Mouse (Mus musculus) liver, embryonic 12.5 days (tissue): ENCODE results near the gene Hspa14. TPM values are rescaled to one million over a fixed set of nuclear protein-coding genes. Genes with fewer than 3 reads are reported as not detected.

Experiments
- ATAC-seq: fragments of 200-750 bp; cut with Nextera tagmentation; 2 replicates; pipeline ENCODE4 v1.8.0; 2017; ENCODE audit warnings: moderate number of reproducible peaks, mild to moderate bottlenecking, moderate library complexity
- H3K27ac ChIP-seq: fragments of 300-500 bp; sonication (generic); 2 replicates; pipeline ENCODE4 v1.5.1; 2016; ENCODE audit warnings: mild to moderate bottlenecking
- H3K27me3 ChIP-seq: fragments of 300-500 bp; sonication (generic); replicated peaks from 2 replicates; pipeline ENCODE4 v1.6.1; 2016; ENCODE audit warnings: mild to moderate bottlenecking, moderate library complexity
- H3K36me3 ChIP-seq: fragments of 300-500 bp; sonication (generic); 2 replicates; pipeline ENCODE4 v1.6.1; 2016; ENCODE audit warnings: mild to moderate bottlenecking, moderate library complexity
- H3K4me1 ChIP-seq: fragments of 300-500 bp; sonication (generic); 2 replicates; pipeline ENCODE4 v1.6.1; 2016
- H3K4me2 ChIP-seq: fragments of 300-500 bp; sonication (generic); 2 replicates; pipeline ENCODE4 v1.6.1; 2016; ENCODE audit warnings: mild to moderate bottlenecking, moderate library complexity
- H3K4me3 ChIP-seq: fragments of 300-500 bp; sonication (generic); 2 replicates; pipeline ENCODE4 v1.5.1; 2016; ENCODE audit warnings: mild to moderate bottlenecking, moderate library complexity
- H3K9ac ChIP-seq: fragments of 300-500 bp; sonication (generic); 2 replicates; pipeline ENCODE4 v1.6.1; 2016; ENCODE audit warnings: mild to moderate bottlenecking, moderate library complexity
- H3K9me3 ChIP-seq: fragments of 300-500 bp; sonication (generic); replicated peaks from 2 replicates; pipeline ENCODE4 v1.6.1; 2016; ENCODE audit warnings: mild to moderate bottlenecking, moderate library complexity
- WGBS: fragments of 180-500 bp; shearing (Covaris S2); methylation state at CpG from one replicate; pipeline ENCODE4 v1.1.7; 2016; ENCODE audit not compliant: insufficient replicate concordance; 5-methylcytosine and 5-hydroxymethylcytosine counted together
- polyA plus RNA-seq: library from polyadenylated mRNA; unstranded; fragments of >200 nt; fragmentation: Nextera tagmentation; extraction: Ambion mirVana; gene quantifications from 2 replicates; pipeline ENCODE4 v1.2.1, GENCODE M21; 2016

Gene Hspa14
- polyA plus RNA-seq, 1 experiment from 2014 or later = 109 TPM

DNA sequence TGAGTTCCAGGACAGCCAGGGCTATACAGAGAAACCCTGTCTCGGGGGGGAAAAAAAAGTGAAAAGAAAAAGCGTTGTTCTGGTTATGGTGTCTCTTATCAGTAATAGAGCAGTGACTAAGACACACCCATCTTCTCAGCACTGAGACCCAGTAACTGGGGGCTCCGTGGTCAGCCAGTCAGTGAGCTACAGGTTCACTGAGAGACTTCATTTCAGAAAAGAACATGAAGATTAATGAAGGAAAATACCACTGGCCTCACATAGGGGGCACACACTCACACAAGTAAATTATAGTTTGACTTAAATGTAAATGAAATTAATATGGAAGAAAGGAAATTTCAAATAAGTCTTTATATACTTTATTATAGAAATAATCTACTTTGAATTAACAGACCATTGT is 32.4 kb downstream of the Hspa14 start:
- no peaks in the 10 kb centered on the region for H3K9me3 ChIP-seq
- no peaks in the 10 kb centered on the region for H3K27me3 ChIP-seq
- no peak overlapping the region for H3K27ac ChIP-seq
- H3K9ac ChIP-seq = no peak overlapping the region
- 23% methylated on average over 3 of the region's 3 CpGs for WGBS
- no peak overlapping the region for H3K4me3 ChIP-seq
- peaks cover 17% of the 10 kb centered on the region for H3K4me1 ChIP-seq
- H3K36me3 ChIP-seq = 0 out of 2 replicates have a peak, but pooled peaks cover 3% of the 10 kb centered on the region
- peak; percentile 83 for ATAC-seq
- H3K4me2 ChIP-seq = peak overlapping the region; percentile 28; the same call in 1 of the 2 replicates

DNA sequence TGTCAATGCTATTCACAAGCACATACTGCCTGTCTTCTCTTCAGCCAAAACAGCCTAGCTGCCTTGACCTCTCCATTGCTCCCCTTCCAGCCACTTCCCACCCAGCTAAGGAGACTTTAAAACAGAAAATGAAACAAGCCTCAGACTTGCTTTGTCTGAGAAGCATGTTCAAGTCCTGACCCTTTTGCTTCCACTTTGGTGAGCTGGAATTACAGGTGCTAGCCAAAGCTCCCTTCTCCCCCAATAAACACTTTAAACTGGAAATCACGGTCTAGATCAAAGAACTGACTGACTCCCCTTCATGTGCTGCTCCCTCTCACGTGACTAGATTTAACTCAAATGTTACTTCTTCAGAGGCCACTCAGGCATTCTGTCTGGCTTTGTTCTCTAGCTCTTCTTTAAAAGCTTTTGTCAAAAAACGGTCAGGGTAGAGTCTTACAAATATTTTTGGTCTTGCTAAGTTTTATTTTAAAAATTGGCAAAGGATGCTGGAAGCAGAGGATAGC is 36.8 kb downstream of the Hspa14 start:
- H3K4me2 ChIP-seq = peak overlapping the region; percentile 91
- WGBS = 65% methylated on average over 3 of the region's 3 CpGs
- no peak for ATAC-seq
- H3K9me3 ChIP-seq = no peaks in the 10 kb centered on the region
- H3K4me1 ChIP-seq = peaks cover 30% of the 10 kb centered on the region
- peak overlapping the region; percentile 96 for H3K27ac ChIP-seq
- H3K27me3 ChIP-seq = no peaks in the 10 kb centered on the region
- H3K9ac ChIP-seq = peak overlapping the region; percentile 98
- peak overlapping the region; percentile 99 for H3K4me3 ChIP-seq
- H3K36me3 ChIP-seq = peaks cover 11% of the 10 kb centered on the region

DNA sequence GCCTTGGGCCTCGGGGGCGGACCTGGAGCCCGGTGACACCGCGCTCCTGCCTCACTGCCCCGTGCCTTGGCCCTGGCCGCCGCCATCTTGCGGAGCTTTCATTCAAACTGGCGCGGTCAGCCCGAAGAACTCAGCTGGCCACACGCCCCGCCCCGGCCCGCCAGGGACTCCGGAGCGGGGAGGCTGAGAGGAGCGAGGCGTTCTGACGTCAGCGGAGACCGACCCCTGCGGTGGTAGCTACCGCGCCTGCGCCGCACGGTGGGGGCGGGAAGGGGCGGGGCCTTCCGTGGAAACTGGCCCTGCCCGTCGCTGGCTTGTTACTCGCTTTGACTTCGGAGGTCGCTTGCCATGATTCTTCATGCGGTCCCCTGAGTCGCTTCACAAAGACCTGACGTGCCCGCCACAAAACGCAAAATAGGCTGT is 37.7 kb downstream of the Hspa14 start, which contains the start of gene Suv39h2:
Suv39h2 (minus strand) TSS at position 171 of the 423 bp plus-strand sequence.
- under 1% methylated on average over 42 of the region's 42 CpGs for WGBS
- H3K4me2 ChIP-seq = peak within 1 kb of the TSS; percentile 91
- peak within 1 kb of the TSS; percentile 99 for H3K4me3 ChIP-seq
- peak within 1 kb of the TSS; percentile 98 for H3K9ac ChIP-seq
- H3K27ac ChIP-seq = peak within 1 kb of the TSS; percentile 96
- peaks cover 19% of the 10 kb centered on the region for H3K36me3 ChIP-seq
- H3K27me3 ChIP-seq = no peaks in the 10 kb centered on the region
- H3K4me1 ChIP-seq = peaks cover 25% of the 10 kb centered on the region
- no peaks in the 10 kb centered on the region for H3K9me3 ChIP-seq
- ATAC-seq = peak; percentile 97

DNA sequence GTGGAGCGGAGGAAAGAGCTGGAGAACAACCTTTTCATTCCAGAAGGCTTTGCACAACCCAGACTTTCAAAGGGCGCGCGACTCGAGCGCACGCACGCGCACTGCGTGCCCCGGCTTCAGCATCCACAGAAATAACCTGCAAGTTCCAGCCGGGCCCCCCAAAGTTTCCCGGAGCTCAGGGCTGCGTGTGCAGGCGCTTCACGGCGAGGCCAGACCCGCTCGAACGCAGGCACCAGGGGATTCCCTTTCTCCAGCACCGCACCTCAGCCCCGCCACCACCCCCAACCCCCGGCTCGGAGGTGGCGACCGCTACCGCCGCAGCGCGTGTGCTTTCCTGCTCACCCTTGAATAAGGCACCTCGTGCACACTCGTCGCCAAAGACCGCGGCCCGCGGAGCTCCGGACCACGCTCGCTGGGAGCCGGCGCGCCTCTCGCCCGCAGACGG is 38.2 kb downstream of the Hspa14 start:
- ATAC-seq = peak; percentile 63
- Histone ChIP-seq H3K27ac (peak overlapping the region; percentile 96), H3K4me3 (peak overlapping the region; percentile 99), H3K4me1 (peaks cover 21% of the 10 kb centered on the region), H3K9ac (peak overlapping the region; percentile 98), H3K27me3 (no peaks in the 10 kb centered on the region), H3K36me3 (peaks cover 23% of the 10 kb centered on the region), H3K4me2 (peak overlapping the region; percentile 91), H3K9me3 (no peaks in the 10 kb centered on the region)
- under 1% methylated on average over 46 of the region's 46 CpGs for WGBS

DNA sequence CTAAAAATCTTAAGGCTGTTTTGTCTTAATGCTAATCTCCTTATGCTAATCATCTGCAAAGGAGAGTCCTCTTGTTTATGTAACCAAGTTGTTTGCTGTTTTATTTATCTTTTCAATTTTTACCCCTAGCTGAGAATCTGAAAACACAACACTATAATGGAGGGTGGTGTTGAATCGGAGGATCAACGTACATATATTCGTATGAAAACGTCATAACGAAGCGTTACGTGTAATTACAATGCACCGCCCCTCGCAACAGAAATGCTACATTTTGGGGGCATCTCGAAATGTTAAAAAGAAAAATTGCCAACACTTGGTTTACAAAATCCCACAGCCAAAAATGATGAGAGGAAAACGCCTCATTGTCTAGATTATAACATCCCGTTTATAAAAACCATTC is 38.7 kb downstream of the Hspa14 start:
- peaks cover 28% of the 10 kb centered on the region for H3K36me3 ChIP-seq
- peak overlapping the region; percentile 99 for H3K4me3 ChIP-seq
- 1% methylated on average over 12 of the region's 12 CpGs for WGBS
- H3K4me1 ChIP-seq = peaks cover 21% of the 10 kb centered on the region
- peak overlapping the region; percentile 96 for H3K27ac ChIP-seq
- H3K4me2 ChIP-seq = peak overlapping the region; percentile 91
- H3K9me3 ChIP-seq = no peaks in the 10 kb centered on the region
- 0 out of 2 replicates have a peak, but pooled peaks have one; percentile 21 for ATAC-seq
- no peaks in the 10 kb centered on the region for H3K27me3 ChIP-seq
- H3K9ac ChIP-seq = peak overlapping the region; percentile 98

DNA sequence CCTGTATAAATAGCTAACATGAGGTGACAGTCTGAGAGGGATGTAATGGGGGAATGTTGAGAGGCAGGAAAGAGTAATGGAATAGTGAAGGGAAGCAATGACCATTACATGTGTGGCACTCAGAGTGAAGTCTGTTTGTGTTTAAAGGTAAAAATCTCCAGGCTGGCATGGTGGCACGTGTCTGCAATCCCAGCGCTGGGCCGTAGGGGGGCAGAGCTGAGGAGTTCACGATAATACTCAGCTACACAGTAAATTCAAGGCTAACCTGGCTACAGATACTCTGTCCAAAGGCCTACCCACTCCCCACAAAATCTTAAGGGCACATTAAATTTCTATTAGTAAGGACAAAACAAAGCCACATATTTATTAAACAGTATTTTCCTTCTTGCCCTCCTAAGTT is 56.0 kb downstream of the Hspa14 start:
- no peak for ATAC-seq
- H3K27ac ChIP-seq = no peak overlapping the region
- peaks cover 82% of the 10 kb centered on the region for H3K36me3 ChIP-seq
- H3K4me2 ChIP-seq = no peak overlapping the region
- H3K9ac ChIP-seq = no peak overlapping the region
- no peak overlapping the region for H3K4me3 ChIP-seq
- H3K27me3 ChIP-seq = no peaks in the 10 kb centered on the region
- 70% methylated on average over 4 of the region's 4 CpGs for whole genome bisulfite sequencing
- no peaks in the 10 kb centered on the region for H3K4me1 ChIP-seq
- H3K9me3 ChIP-seq = no peaks in the 10 kb centered on the region

DNA sequence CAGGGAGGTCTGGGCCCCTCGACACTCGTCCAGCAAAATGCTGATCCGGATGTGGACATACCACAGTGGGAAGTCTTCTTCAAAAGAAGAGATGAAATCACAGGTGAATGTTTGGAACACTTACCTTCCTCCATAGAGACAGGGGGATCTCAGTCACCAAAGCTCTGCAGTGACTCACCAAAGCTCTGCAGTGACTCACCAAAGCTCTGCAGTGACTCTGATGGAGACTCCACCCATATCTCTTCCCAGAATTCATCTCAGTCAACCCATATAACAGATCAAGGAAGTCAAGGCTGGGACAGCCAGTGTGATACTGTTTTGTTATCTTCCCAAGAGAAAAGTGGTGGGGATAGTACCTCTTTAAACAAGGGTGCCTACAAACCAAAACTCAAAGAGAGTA is 59.5 kb downstream of the Hspa14 start:
- H3K9ac ChIP-seq = no peak overlapping the region
- no peak for ATAC-seq
- H3K36me3 ChIP-seq = peaks cover 82% of the 10 kb centered on the region
- H3K27me3 ChIP-seq = no peaks in the 10 kb centered on the region
- no peak overlapping the region for H3K4me2 ChIP-seq
- no peaks in the 10 kb centered on the region for H3K4me1 ChIP-seq
- H3K27ac ChIP-seq = no peak overlapping the region
- no peaks in the 10 kb centered on the region for H3K9me3 ChIP-seq
- WGBS = 80% methylated on average over 3 of the region's 3 CpGs
- no peak overlapping the region for H3K4me3 ChIP-seq

DNA sequence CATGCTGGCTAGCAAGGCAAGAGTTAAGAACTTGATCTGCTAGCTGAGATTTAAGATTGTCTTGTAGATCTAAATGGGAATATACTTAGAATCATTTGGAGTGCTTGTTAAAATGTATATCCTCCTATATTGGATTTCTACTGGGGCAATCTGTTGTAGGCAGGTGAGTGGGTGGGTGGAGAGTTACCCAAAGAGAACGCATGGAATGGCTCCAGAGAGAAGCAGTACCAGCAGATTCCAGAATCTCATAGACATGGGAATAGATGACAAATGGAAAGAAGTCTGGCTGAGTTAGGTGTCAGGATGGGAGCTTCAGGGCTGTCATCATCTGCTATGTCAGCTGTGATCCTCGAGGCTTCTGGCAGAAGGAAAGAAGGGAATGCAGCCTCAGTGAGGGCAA is 63.2 kb downstream of the Hspa14 start:
- Histone ChIP-seq H3K9me3 (no peaks in the 10 kb centered on the region), H3K27me3 (no peaks in the 10 kb centered on the region), H3K36me3 (peaks cover 85% of the 10 kb centered on the region), H3K27ac (no peak overlapping the region), H3K9ac (no peak overlapping the region), H3K4me3 (no peak overlapping the region), H3K4me2 (no peak overlapping the region), H3K4me1 (no peaks in the 10 kb centered on the region)
- WGBS = 64% methylated on average over 2 of the region's 2 CpGs
- no peak for ATAC-seq

DNA sequence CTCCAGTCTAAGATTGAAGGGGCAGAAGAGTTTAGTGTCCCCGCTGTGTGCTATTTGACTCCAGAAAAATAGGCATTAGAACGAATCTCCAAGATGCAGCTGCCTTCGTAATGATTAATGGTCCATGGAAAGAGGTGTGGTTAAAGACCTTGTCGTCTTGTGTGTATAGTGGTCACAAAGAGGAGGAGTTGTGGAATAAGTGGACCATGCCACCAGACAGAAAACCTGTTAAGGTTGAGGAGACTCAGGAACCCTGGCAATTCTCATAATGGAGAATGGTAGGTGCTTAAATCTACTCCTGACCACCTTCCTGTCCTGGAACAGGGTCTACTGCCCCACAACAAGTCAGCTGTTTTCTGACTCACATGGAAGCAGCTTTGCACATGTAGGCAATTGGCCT is 66.6 kb downstream of the Hspa14 start:
- 82% methylated on average over 4 of the region's 4 CpGs for WGBS
- H3K4me2 ChIP-seq = no peak overlapping the region
- H3K36me3 ChIP-seq = peaks cover 84% of the 10 kb centered on the region
- no peaks in the 10 kb centered on the region for H3K27me3 ChIP-seq
- no peak for ATAC-seq
- no peaks in the 10 kb centered on the region for H3K9me3 ChIP-seq
- H3K9ac ChIP-seq = no peak overlapping the region
- H3K4me3 ChIP-seq = no peak overlapping the region
- no peaks in the 10 kb centered on the region for H3K4me1 ChIP-seq
- H3K27ac ChIP-seq = no peak overlapping the region

DNA sequence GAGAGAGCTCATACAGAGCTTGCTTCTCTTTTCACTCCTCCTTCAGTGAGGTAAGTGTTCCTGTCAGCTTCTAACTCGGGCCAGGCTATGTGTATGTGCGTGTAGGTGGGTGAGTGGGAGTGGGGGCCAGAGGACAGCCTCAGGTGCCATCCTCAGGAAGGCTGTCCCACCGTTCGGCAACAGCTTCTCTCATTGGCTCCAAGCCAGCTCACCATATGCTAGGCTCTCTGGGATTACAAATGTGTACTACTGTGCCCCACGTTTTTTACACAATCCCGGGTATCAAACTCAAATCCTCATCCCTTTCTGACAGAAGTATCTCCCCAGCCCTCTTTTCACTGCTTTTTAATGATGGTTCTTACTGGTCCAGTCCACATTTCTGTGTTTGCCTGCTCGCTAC is 68.4 kb downstream of the Hspa14 start:
- Histone ChIP-seq H3K9ac (no peak overlapping the region), H3K27me3 (no peaks in the 10 kb centered on the region), H3K9me3 (no peaks in the 10 kb centered on the region), H3K27ac (no peak overlapping the region), H3K4me3 (no peak overlapping the region), H3K36me3 (peaks cover 79% of the 10 kb centered on the region), H3K4me2 (no peak overlapping the region), H3K4me1 (no peaks in the 10 kb centered on the region)
- WGBS = 79% methylated on average over 7 of the region's 7 CpGs
- ATAC-seq = no peak

Other genes with a start within 250 kb of the Hspa14 start
- 21.7 and 21.8 TPM in 2 replicates for gene Nmt2, start 228.6 kb downstream of the Hspa14 start, polyA plus RNA-seq
- gene Rpp38, start 180.2 kb downstream of the Hspa14 start, polyA plus RNA-seq = 19.7 TPM in 2 replicates
- 0.37 and 0.93 TPM in 2 replicates for gene Acbd7, start 176.6 kb downstream of the Hspa14 start, polyA plus RNA-seq
- gene Olah, start 115.6 kb downstream of the Hspa14 start, polyA plus RNA-seq = not detected in 2 replicates
- gene Meig1, start 90.2 kb downstream of the Hspa14 start, polyA plus RNA-seq = 0.23 TPM in 1 of 2 replicates, not detected in the other
- 5.9 and 6.8 TPM in 2 replicates for gene Dclre1c, start 88.7 kb downstream of the Hspa14 start, polyA plus RNA-seq
- 13.2 and 13.3 TPM in 2 replicates for gene Suv39h2, start 37.8 kb downstream of the Hspa14 start, polyA plus RNA-seq
- gene Gm45902, start within 50 bp of the Hspa14 start, polyA plus RNA-seq = 3.2 and 3.5 TPM in 2 replicates
- 0.11 and 0.24 TPM in 2 replicates for gene Cdnf, start 216 bp upstream of the Hspa14 start, polyA plus RNA-seq
- gene Fam107b, start 57.7 kb upstream of the Hspa14 start, polyA plus RNA-seq = 22.0 and 24.0 TPM in 2 replicates